Mouse (Mus musculus) forebrain, postnatal 0 days (tissue): ENCODE results near the gene Dag1. TPM values are rescaled to one million over a fixed set of nuclear protein-coding genes. Genes with fewer than 3 reads are reported as not detected.
A peak's percentile ranks its signal among the peaks of the same experiment; 100 is the strongest.
"Not testable (repeated sequence)": the region's sequence is repeated elsewhere in the genome, so short reads cannot be mapped to it uniquely, and the experiment has no call there.

Experiments used
- ATAC-seq: fragments of 200-750 bp; cut with Nextera tagmentation; 2 replicates; pipeline ENCODE4 v1.8.0; 2017; ENCODE audit warnings: mild to moderate bottlenecking, moderate library complexity
- DNase-seq: peaks from one replicate; pipeline ENCODE4 v3.0.0-alpha.2; 2015
- H3K27ac ChIP-seq: fragments of 300-500 bp; sonication (generic); 2 replicates; pipeline ENCODE4 v1.5.1; 2014; ENCODE audit warnings: low read depth, mild to moderate bottlenecking, antibody characterized with exemption, low read length, moderate library complexity, mixed read lengths
- H3K27me3 ChIP-seq: fragments of 300-500 bp; sonication (generic); 2 replicates; pipeline ENCODE4 v1.6.1; 2014; ENCODE audit warnings: mild to moderate bottlenecking, low read length, mixed read lengths; ENCODE audit not compliant: insufficient read depth
- H3K36me3 ChIP-seq: fragments of 300-500 bp; sonication (generic); 2 replicates; pipeline ENCODE4 v1.6.1; 2014; ENCODE audit warnings: mild to moderate bottlenecking, moderate library complexity; ENCODE audit not compliant: insufficient read depth
- H3K4me1 ChIP-seq: fragments of 300-500 bp; sonication (generic); 2 replicates; pipeline ENCODE4 v1.6.1; 2014; ENCODE audit warnings: antibody characterized with exemption; ENCODE audit not compliant: insufficient read depth
- H3K4me2 ChIP-seq: fragments of 300-500 bp; sonication (generic); 2 replicates; pipeline ENCODE4 v1.6.1; 2014; ENCODE audit warnings: low read depth, mild to moderate bottlenecking, moderate library complexity
- H3K4me3 ChIP-seq: fragments of 300-500 bp; sonication (generic); 2 replicates; pipeline ENCODE4 v1.5.1; 2014; ENCODE audit warnings: low read depth, low read length, mixed read lengths
- H3K9ac ChIP-seq: fragments of 300-500 bp; sonication (generic); 2 replicates; pipeline ENCODE4 v1.6.1; 2014; ENCODE audit warnings: mild to moderate bottlenecking
- H3K9me3 ChIP-seq: fragments of 300-500 bp; sonication (generic); 2 replicates; pipeline ENCODE4 v1.6.1; 2016; ENCODE audit warnings: low read length
- CTCF ChIP-seq: sonication (generic); IDR thresholded peaks from 2 replicates; pipeline ENCODE4 v1.5.1; 2016; ENCODE audit warnings: antibody characterized with exemption, control low read depth, low read depth
- WGBS: fragments of 180-500 bp; shearing (Covaris S2); extraction: QIAGEN DNeasy Blood & Tissue Kit; methylation state at CpG from one replicate; pipeline ENCODE4 v1.1.7; 2014; 5-methylcytosine and 5-hydroxymethylcytosine counted together
- polyA plus RNA-seq: library from polyadenylated mRNA; unstranded; fragments of >200 nt; fragmentation: Nextera tagmentation; extraction: Ambion mirVana; gene quantifications from 2 replicates; pipeline ENCODE4 v1.2.1, GENCODE M21; 2015
- total RNA-seq: library from RNA; depleted of rRNA; stranded (reverse); fragments of >200 nt; gene quantifications from 2 replicates; pipeline ENCODE4 v1.2.3, GENCODE M21; 2014

The Dag1 gene
- total and polyA plus RNA-seq, 2 experiments from 2014 or later: 77.4 to 114 TPM

- H3K9ac ChIP-seq: no peak overlapping the region
- no peaks in the 10 kb centered on the region for H3K27me3 ChIP-seq
- H3K4me3 ChIP-seq: no peak overlapping the region
- no peak for ATAC-seq
- H3K36me3 ChIP-seq: no peaks in the 10 kb centered on the region
- no peak overlapping the region for H3K27ac ChIP-seq
- no peaks in the 10 kb centered on the region for H3K4me1 ChIP-seq
- no peak for DNase-seq
- H3K4me2 ChIP-seq: no peak overlapping the region
- TF ChIP-seq CTCF: no peak
- no peaks in the 10 kb centered on the region for H3K9me3 ChIP-seq
- 41% methylated on average over 2 of the region's 2 CpGs for WGBS
Measured at GRCm38 (mm10) chr9:108271941-108272340, 8.2 kb upstream of the Dag1 start.

- H3K9me3 ChIP-seq, ATAC-seq, H3K9ac ChIP-seq, H3K27me3 ChIP-seq, H3K27ac ChIP-seq, H3K4me2 ChIP-seq, H3K4me3 ChIP-seq, H3K4me1 ChIP-seq, H3K36me3 ChIP-seq, DNase-seq: not testable (repeated sequence)
- 85% methylated on average over 6 of the region's 7 CpGs for WGBS
Measured at GRCm38 (mm10) chr9:108268701-108269100, 4.9 kb upstream of the Dag1 start.

- no peak overlapping the region for H3K27ac ChIP-seq
- DNase-seq (no peak), ATAC-seq (no peak)
- no peaks in the 10 kb centered on the region for H3K36me3 ChIP-seq
- no peak overlapping the region for H3K9ac ChIP-seq
- no peak overlapping the region for H3K4me3 ChIP-seq
- H3K9me3 ChIP-seq: no peaks in the 10 kb centered on the region
- H3K27me3 ChIP-seq: no peaks in the 10 kb centered on the region
- WGBS: 72% methylated on average over 7 of the region's 7 CpGs
- no peak overlapping the region for H3K4me2 ChIP-seq
- H3K4me1 ChIP-seq: peaks cover 2% of the 10 kb centered on the region
- no peak for TF ChIP-seq CTCF
Measured at GRCm38 (mm10) chr9:108267691-108268090, 3.9 kb upstream of the Dag1 start.

GRCm38 (mm10) chr9:108266261-108266935 is 2.6 kb upstream of the Dag1 start:
- Histone ChIP-seq H3K9me3 (no peaks in the 10 kb centered on the region), H3K4me2 (no peak overlapping the region), H3K9ac (no peak overlapping the region), H3K4me1 (peaks cover 13% of the 10 kb centered on the region), H3K27me3 (no peaks in the 10 kb centered on the region), H3K4me3 (no peak overlapping the region), H3K36me3 (no peaks in the 10 kb centered on the region), H3K27ac (no peak overlapping the region)
- ATAC-seq: no peak
- no peak for DNase-seq
- WGBS: 69% methylated on average over 10 of the region's 10 CpGs
- TF ChIP-seq CTCF: no peak

- H3K4me2 ChIP-seq: peak overlapping the region; percentile 76
- peak overlapping the region; percentile 74 for H3K4me3 ChIP-seq
- H3K27ac ChIP-seq: peak overlapping the region; percentile 80
- DNase-seq: peak; percentile 12
- H3K27me3 ChIP-seq: no peaks in the 10 kb centered on the region
- no peaks in the 10 kb centered on the region for H3K9me3 ChIP-seq
- peak overlapping the region; percentile 76 for H3K9ac ChIP-seq
- 16% methylated on average over 10 of the region's 10 CpGs for WGBS
- TF ChIP-seq CTCF: no peak
- H3K4me1 ChIP-seq: peaks cover 13% of the 10 kb centered on the region
- ATAC-seq: peak; percentile 16
- no peaks in the 10 kb centered on the region for H3K36me3 ChIP-seq
Measured at GRCm38 (mm10) chr9:108264191-108264921, 598 bp upstream of the Dag1 start.

- Histone ChIP-seq H3K4me1 (peaks cover 13% of the 10 kb centered on the region), H3K9me3 (no peaks in the 10 kb centered on the region), H3K9ac (peak overlapping the region; percentile 76), H3K27me3 (no peaks in the 10 kb centered on the region), H3K27ac (peak overlapping the region; percentile 80), H3K4me3 (peak overlapping the region; percentile 74), H3K4me2 (peak overlapping the region; percentile 76), H3K36me3 (no peaks in the 10 kb centered on the region)
- ATAC-seq (peak; percentile 42), DNase-seq (peak; percentile 44)
- no peak for TF ChIP-seq CTCF
- under 1% methylated on average over 62 of the region's 62 CpGs for WGBS
Measured at GRCm38 (mm10) chr9:108263131-108263681, 552 bp downstream of the Dag1 start.

GRCm38 (mm10) chr9:108262494-108263049 is 1.2 kb downstream of the Dag1 start:
- DNase-seq: no peak
- H3K27ac ChIP-seq: peak overlapping the region; percentile 80; the same call in 1 of the 2 replicates

More at GRCm38 (mm10) chr9:108262494-108263049, 1.2 kb downstream of the Dag1 start:
- no peaks in the 10 kb centered on the region for H3K36me3 ChIP-seq
- WGBS: 35% methylated on average over 11 of the region's 11 CpGs
- TF ChIP-seq CTCF: no peak
- H3K9ac ChIP-seq: peak overlapping the region; percentile 76
- ATAC-seq: no peak
- H3K27me3 ChIP-seq: no peaks in the 10 kb centered on the region
- peaks cover 13% of the 10 kb centered on the region for H3K4me1 ChIP-seq
- H3K4me2 ChIP-seq: peak overlapping the region; percentile 76
- H3K4me3 ChIP-seq: peak overlapping the region; percentile 74
- H3K9me3 ChIP-seq: no peaks in the 10 kb centered on the region
